Mouse (Mus musculus) liver, embryonic 14.5 days (tissue): ENCODE results near the gene Prr12. TPM values are rescaled to one million over a fixed set of nuclear protein-coding genes. Genes with fewer than 3 reads are reported as not detected.

Experiments used
- ATAC-seq: fragments of 200-750 bp; cut with Nextera tagmentation; 2 replicates; pipeline ENCODE4 v1.8.0; 2017; ENCODE audit warnings: moderate number of reproducible peaks, mild to moderate bottlenecking, moderate library complexity; ENCODE audit not compliant: insufficient read depth
- DNase-seq, 3 experiments: peaks; one replicate each; pipeline ENCODE4 v3.0.0-alpha.2; 2012 to 2013; ENCODE audit warnings: low read depth in 3 of 3, low spot score in 3 of 3
- H3K27ac ChIP-seq: fragments of 300-500 bp; sonication (generic); 2 replicates; pipeline ENCODE4 v1.5.1; 2014; ENCODE audit warnings: moderate library complexity, mild to moderate bottlenecking, control low read depth, inconsistent platforms
- H3K27me3 ChIP-seq: fragments of 300-500 bp; sonication (generic); 2 replicates; pipeline ENCODE4 v1.6.1; 2014; ENCODE audit warnings: mild to moderate bottlenecking, low read length, moderate library complexity; ENCODE audit not compliant: control insufficient read depth, insufficient read depth
- H3K36me3 ChIP-seq: fragments of 300-500 bp; sonication (generic); replicated peaks from 2 replicates; pipeline ENCODE4 v1.6.1; 2014; ENCODE audit warnings: low read depth; ENCODE audit not compliant: control insufficient read depth, insufficient read depth
- H3K4me1 ChIP-seq, 2 experiments: fragments of 200-500 bp in 1 of 2; fragments of 300-500 bp in 1 of 2; sonication (generic) in 1 of 2; replicated peaks; 2 replicates each; pipeline ENCODE4 v1.6.1; 2012 to 2014; ENCODE audit warnings: antibody characterized with exemption in 1 of 2, inconsistent platforms in 1 of 2, low read length in 1 of 2; ENCODE audit not compliant: control insufficient read depth in 2 of 2, insufficient read depth in 2 of 2
- H3K4me2 ChIP-seq: fragments of 300-500 bp; sonication (generic); 2 replicates; pipeline ENCODE4 v1.6.1; 2014; ENCODE audit warnings: low read depth, mild to moderate bottlenecking, control low read depth, moderate library complexity
- H3K4me3 ChIP-seq, 2 experiments: fragments of 200-500 bp in 1 of 2; fragments of 300-500 bp in 1 of 2; sonication (generic) in 1 of 2; 2 replicates each; pipeline ENCODE4 v1.5.1; 2012 to 2014; ENCODE audit warnings: low read depth in 2 of 2, low read length in 2 of 2, mild to moderate bottlenecking in 2 of 2, control low read depth in 1 of 2, inconsistent platforms in 1 of 2, moderate library complexity in 1 of 2; ENCODE audit not compliant: insufficient read depth in 1 of 2
- H3K9ac ChIP-seq: fragments of 300-500 bp; sonication (generic); replicated peaks from 2 replicates; pipeline ENCODE4 v1.6.1; 2014; ENCODE audit warnings: mild to moderate bottlenecking, control low read depth, moderate library complexity
- H3K9me3 ChIP-seq: fragments of 300-500 bp; sonication (generic); 2 replicates; pipeline ENCODE4 v1.6.1; 2016; ENCODE audit warnings: low read length, mixed read lengths; ENCODE audit not compliant: control insufficient read depth
- CTCF ChIP-seq: IDR thresholded peaks from 2 replicates; pipeline ENCODE4 v1.5.1; 2016; ENCODE audit warnings: antibody characterized with exemption, low read depth, control low read depth
- EP300 ChIP-seq: IDR thresholded peaks from 2 replicates; pipeline ENCODE4 v1.6.1; 2016; ENCODE audit warnings: antibody characterized with exemption, low read depth
- WGBS: fragments of 180-500 bp; shearing (Covaris S2); extraction: QIAGEN DNeasy Blood & Tissue Kit; methylation state at CpG from one replicate; pipeline ENCODE4 v1.1.7; 2014; ENCODE audit not compliant: insufficient replicate concordance; 5-methylcytosine and 5-hydroxymethylcytosine counted together
- polyA plus RNA-seq, 2 experiments: library from polyadenylated mRNA; depleted of rRNA in 1 of 2; stranded (reverse) in 1 of 2; unstranded in 1 of 2; fragments of >200 nt; fragmentation: Nextera tagmentation in 1 of 2; extraction: Ambion mirVana in 1 of 2; gene quantifications; 2 replicates each; pipeline versions ENCODE4 v1.2.1 to v1.2.3; 2012 to 2014

Prr12 gene
- polyA plus RNA-seq, 2 experiments: 1.9 to 2.6 TPM

GRCm38 (mm10) chr7:45091001-45091990 lies 38.6 kb upstream of the Prr12 start:
- WGBS: 15% methylated on average over 35 of the region's 35 CpGs
- peak overlapping the region; percentile 78 for H3K4me2 ChIP-seq

GRCm38 (mm10) chr7:45090251-45090977 lies 37.7 kb upstream of the Prr12 start:
- Histone ChIP-seq H3K4me2 (peak overlapping the region; percentile 78), H3K9me3 (no peaks in the 10 kb centered on the region), H3K9ac (no peak overlapping the region), H3K27me3 (no peaks in the 10 kb centered on the region), H3K4me3 (no peak overlapping the region), H3K36me3 (no peaks in the 10 kb centered on the region), H3K27ac (no peak overlapping the region), H3K4me1 (peaks cover 9 to 21% of the 10 kb centered on the region in 2 experiments; a peak in 3 of 4 replicates)
- ATAC-seq: peak; percentile 29; the same call in 1 of the 2 replicates
- 50% methylated on average over 13 of the region's 13 CpGs for WGBS
- peak in 1 of 3 experiments; percentile 32 for DNase-seq
- TF ChIP-seq EP300 (no peak), CTCF (no peak)

More at GRCm38 (mm10) chr7:45091001-45091990, 38.6 kb upstream of the Prr12 start:
- TF ChIP-seq CTCF: no peak
- no peak for TF ChIP-seq EP300
- Histone ChIP-seq H3K4me1 (peaks cover 9 to 21% of the 10 kb centered on the region in 2 experiments; a peak in 3 of 4 replicates), H3K27ac (no peak overlapping the region), H3K9me3 (no peaks in the 10 kb centered on the region), H3K36me3 (no peaks in the 10 kb centered on the region), H3K27me3 (no peaks in the 10 kb centered on the region), H3K4me3 (peak overlapping the region; percentile 45 to 59), H3K9ac (peak overlapping the region; percentile 15)
- DNase-seq: no peak
- ATAC-seq: peak; percentile 64

GRCm38 (mm10) chr7:45088597-45088996 lies 35.9 kb upstream of the Prr12 start:
- Histone ChIP-seq H3K9ac (no peak overlapping the region), H3K27ac (no peak overlapping the region), H3K4me2 (no peak overlapping the region), H3K9me3 (no peaks in the 10 kb centered on the region), H3K4me3 (no peak overlapping the region), H3K27me3 (no peaks in the 10 kb centered on the region), H3K4me1 (peaks cover 9 to 21% of the 10 kb centered on the region in 2 experiments; a peak in 3 of 4 replicates), H3K36me3 (no peaks in the 10 kb centered on the region)
- 82% methylated on average over 17 of the region's 17 CpGs for WGBS
- TF ChIP-seq CTCF (no peak), EP300 (no peak)
- ATAC-seq (no peak), DNase-seq (no peak)

GRCm38 (mm10) chr7:45086084-45086483 lies 33.4 kb upstream of the Prr12 start:
- 65% methylated on average over 4 of the region's 4 CpGs for WGBS
- H3K9ac ChIP-seq: no peak overlapping the region
- no peak overlapping the region for H3K4me2 ChIP-seq
- no peak overlapping the region for H3K27ac ChIP-seq
- H3K9me3 ChIP-seq: no peaks in the 10 kb centered on the region
- TF ChIP-seq CTCF (peak; percentile 74), EP300 (no peak)
- DNase-seq (no peak), ATAC-seq (no peak)
- H3K4me3 ChIP-seq: no peak overlapping the region
- H3K4me1 ChIP-seq: peaks cover 5 to 16% of the 10 kb centered on the region in 2 experiments
- no peaks in the 10 kb centered on the region for H3K27me3 ChIP-seq
- H3K36me3 ChIP-seq: no peaks in the 10 kb centered on the region
